Mouse (Mus musculus): Measurements from ENCODE around the gene Katnb1. TPM values are rescaled to one million over a fixed set of nuclear protein-coding genes. Genes with fewer than 3 reads are reported as not detected.
A peak's percentile ranks its signal among the peaks of the same experiment; 100 is the strongest.

Gene Katnb1
- polyA plus RNA-seq, 1 experiment from 2014 or later, result 9.6 TPM

DNA sequence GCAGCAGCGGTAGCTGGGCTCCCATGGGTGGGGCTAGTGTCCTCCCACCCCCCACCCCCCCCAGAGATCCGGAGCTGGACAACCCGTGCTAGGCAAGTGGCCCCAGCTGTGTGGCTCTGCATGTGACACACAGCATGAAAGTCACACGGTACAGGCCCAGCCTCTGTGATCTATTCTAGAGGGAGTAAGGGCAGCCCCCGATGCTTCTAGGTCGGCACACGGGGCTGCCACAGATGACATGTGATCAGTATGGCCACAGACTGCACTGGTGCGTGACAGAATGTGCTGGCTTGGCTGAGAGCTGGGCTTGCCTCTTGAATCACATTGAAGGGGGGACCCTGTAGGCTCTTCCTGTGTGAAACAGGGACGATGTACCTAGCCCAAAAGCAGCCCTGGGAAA is 46.7 kb downstream of the Katnb1 start:
- Histone ChIP-seq H3K27me3 (no peaks in the 10 kb centered on the region), H3K27ac (replicated peaks) (no peak overlapping the region), H3K9me3 (replicated peaks) (no peaks in the 10 kb centered on the region), H3K4me1 (replicated peaks) (peaks cover 7% of the 10 kb centered on the region; the same call in 1 of the 2 replicates), H3K4me3 (replicated peaks) (no peak overlapping the region), H3K9ac (no peak overlapping the region; the same call in 1 of the 2 replicates), H3K36me3 (replicated peaks) (no peaks in the 10 kb centered on the region), H3K4me2 (no peak overlapping the region)
- ATAC-seq (ENCODE audit: insufficient read depth), result no peak
- 63% methylated on average over 9 of the region's 9 CpGs for whole genome bisulfite sequencing (ENCODE audit: insufficient replicate concordance)

DNA sequence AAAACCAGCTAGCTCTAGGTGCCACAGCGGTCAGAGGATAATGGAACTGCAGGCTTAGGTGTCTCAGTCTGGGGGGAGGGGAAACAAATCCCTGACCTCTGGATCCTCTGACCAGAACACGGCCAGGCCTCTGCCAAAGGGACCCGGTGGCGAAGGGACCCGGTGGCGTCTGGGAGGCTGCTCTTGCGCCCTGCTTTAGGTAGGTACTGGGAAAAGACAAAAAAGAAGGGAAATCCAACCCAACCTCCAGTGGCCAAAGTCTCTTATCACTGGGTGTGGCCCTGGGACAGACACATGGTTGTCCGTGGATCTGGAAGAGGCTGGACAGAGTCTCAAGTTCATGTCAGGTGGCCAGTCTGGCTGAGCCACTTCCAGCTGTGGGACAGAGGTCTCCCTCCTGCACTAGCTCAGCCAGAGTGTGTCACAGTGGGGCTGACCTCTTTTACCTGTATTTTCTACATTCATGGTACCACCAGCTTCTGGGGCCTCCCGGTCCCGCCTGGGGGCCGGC is 47.8 kb downstream of the Katnb1 start:
- Histone ChIP-seq H3K4me3 (replicated peaks) (no peak overlapping the region), H3K27me3 (no peaks in the 10 kb centered on the region), H3K9ac (no peak overlapping the region), H3K4me2 (no peak overlapping the region), H3K9me3 (replicated peaks) (no peaks in the 10 kb centered on the region), H3K36me3 (replicated peaks) (no peaks in the 10 kb centered on the region), H3K4me1 (replicated peaks) (peaks cover 7% of the 10 kb centered on the region; the same call in 1 of the 2 replicates), H3K27ac (replicated peaks) (no peak overlapping the region)
- ATAC-seq (ENCODE audit: insufficient read depth), result no peak
- 70% methylated on average over 11 of the region's 11 CpGs for WGBS (ENCODE audit: insufficient replicate concordance)

DNA sequence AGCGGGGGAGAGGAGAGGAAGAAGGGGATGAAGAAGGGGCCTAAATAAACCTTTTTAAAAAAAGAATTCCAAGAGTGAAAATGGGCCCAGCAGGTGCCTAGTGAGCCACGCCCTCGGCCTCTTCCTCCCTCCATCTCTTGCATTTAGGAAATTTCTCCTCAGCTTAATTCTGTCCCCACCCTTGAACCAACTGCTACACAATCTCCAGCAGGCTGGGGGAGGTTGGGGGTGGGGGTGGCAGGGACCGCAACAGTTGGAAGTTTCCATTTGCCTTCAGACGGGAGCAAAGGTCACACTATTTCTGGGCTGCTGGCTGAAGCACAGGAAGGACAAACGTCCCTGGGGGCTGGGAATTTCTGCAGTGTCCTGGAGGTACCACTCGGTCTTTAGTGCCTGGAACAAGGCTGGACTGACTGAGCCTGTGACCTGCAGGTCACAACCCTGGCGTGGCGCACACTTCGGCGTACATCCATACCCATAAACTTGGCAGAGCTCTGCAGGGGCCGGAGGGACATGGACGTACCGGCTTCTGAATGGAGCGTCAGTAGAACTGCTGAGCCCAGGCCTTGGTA is 50.1 kb downstream of the Katnb1 start:
- Histone ChIP-seq H3K9me3 (replicated peaks) (no peaks in the 10 kb centered on the region), H3K36me3 (replicated peaks) (no peaks in the 10 kb centered on the region), H3K27me3 (no peaks in the 10 kb centered on the region), H3K4me1 (replicated peaks) (peaks cover 7% of the 10 kb centered on the region; the same call in 1 of the 2 replicates), H3K9ac (no peak overlapping the region), H3K4me3 (replicated peaks) (no peak overlapping the region), H3K4me2 (no peak overlapping the region; the same call in 1 of the 2 replicates), H3K27ac (replicated peaks) (peak overlapping the region; percentile 55; the same call in 1 of the 2 replicates)
- WGBS (ENCODE audit: insufficient replicate concordance), result 61% methylated on average over 15 of the region's 15 CpGs
- peak; percentile 63 for ATAC-seq (ENCODE audit: insufficient read depth)

DNA sequence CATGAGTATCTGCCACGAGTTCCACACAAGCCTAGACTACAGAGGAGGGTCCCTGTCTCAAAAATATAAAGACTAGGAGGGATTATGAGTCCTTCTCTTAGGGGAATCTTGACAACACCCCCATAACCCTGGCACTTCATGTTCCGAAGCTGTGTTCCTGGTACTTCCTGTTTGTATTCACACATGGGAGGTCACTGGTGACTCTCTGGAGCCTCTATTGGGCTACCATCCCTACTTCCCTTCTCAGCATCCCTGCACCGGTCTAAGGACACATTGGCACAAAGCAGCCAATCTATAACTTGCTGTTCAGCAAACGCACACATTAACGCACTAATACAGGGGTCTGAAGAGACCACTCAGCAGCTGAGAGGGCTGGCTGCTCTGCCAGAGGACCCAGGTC is 51.0 kb downstream of the Katnb1 start:
- peaks cover 9% of the 10 kb centered on the region for H3K27me3 ChIP-seq
- H3K4me3 ChIP-seq (replicated peaks), result no peak overlapping the region
- peaks cover 7% of the 10 kb centered on the region; the same call in 1 of the 2 replicates for H3K4me1 ChIP-seq (replicated peaks)
- H3K27ac ChIP-seq (replicated peaks), result 0 out of 2 replicates have a peak overlapping the region, but pooled peaks have one; percentile 55
- no peak overlapping the region for H3K9ac ChIP-seq
- no peaks in the 10 kb centered on the region for H3K36me3 ChIP-seq (replicated peaks)
- no peak overlapping the region for H3K4me2 ChIP-seq
- ATAC-seq (ENCODE audit: insufficient read depth), result no peak
- H3K9me3 ChIP-seq (replicated peaks), result no peaks in the 10 kb centered on the region
- WGBS (ENCODE audit: insufficient replicate concordance), result 54% methylated on average over 5 of the region's 5 CpGs

DNA sequence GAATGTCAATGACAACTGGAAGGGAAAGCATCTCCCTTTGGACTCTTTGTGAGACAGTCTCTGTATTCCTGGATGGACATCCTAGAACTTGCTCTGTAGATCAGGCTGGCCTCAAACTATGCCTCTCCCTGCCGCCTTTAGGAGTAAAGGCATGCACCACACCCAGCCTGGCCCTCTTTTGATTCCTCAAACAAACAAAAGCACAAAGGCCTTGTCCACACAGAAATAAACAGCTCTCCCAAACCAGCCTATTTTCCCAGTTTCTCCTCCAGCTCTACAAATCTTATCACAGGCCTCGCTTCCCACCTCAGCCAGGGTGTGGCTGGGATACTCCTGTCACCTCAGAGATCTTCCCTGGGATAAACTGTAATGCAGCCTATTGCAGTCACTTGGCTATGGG is 53.2 kb downstream of the Katnb1 start:
- Histone ChIP-seq H3K27me3 (peaks cover 31% of the 10 kb centered on the region), H3K27ac (replicated peaks) (no peak overlapping the region), H3K4me2 (no peak overlapping the region), H3K4me3 (replicated peaks) (no peak overlapping the region), H3K9me3 (replicated peaks) (no peaks in the 10 kb centered on the region), H3K4me1 (replicated peaks) (peaks cover 7% of the 10 kb centered on the region), H3K36me3 (replicated peaks) (no peaks in the 10 kb centered on the region), H3K9ac (no peak overlapping the region)
- no peak for ATAC-seq (ENCODE audit: insufficient read depth)
- WGBS (ENCODE audit: insufficient replicate concordance), result 60% methylated on average over 2 of the region's 2 CpGs

DNA sequence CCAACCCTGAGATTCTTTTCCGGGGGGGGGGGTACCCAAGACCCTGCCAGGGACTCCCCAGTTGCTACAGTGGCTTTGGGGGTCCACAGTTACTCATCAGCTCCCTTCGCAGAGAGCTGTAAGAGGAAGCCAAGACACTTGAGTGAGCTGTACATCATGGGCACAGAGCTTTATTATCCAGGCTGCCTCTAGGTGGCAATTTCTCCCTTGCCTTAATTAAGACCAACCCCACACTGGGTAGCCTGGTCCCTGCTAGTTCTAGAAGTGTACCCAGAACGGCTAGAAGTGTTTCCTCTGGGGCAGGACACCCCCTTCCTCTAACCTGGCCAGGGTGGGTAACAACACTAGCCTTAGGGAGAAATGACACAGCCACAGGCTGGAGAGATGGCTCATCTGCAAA is 54.3 kb downstream of the Katnb1 start:
- Histone ChIP-seq H3K27ac (replicated peaks) (no peak overlapping the region), H3K4me1 (replicated peaks) (peaks cover 14% of the 10 kb centered on the region), H3K27me3 (peaks cover 42% of the 10 kb centered on the region), H3K9me3 (replicated peaks) (no peaks in the 10 kb centered on the region), H3K9ac (no peak overlapping the region), H3K4me3 (replicated peaks) (no peak overlapping the region), H3K36me3 (replicated peaks) (no peaks in the 10 kb centered on the region), H3K4me2 (no peak overlapping the region)
- no peak for ATAC-seq (ENCODE audit: insufficient read depth)
- 35% methylated on average over 3 of the region's 3 CpGs for WGBS (ENCODE audit: insufficient replicate concordance)

DNA sequence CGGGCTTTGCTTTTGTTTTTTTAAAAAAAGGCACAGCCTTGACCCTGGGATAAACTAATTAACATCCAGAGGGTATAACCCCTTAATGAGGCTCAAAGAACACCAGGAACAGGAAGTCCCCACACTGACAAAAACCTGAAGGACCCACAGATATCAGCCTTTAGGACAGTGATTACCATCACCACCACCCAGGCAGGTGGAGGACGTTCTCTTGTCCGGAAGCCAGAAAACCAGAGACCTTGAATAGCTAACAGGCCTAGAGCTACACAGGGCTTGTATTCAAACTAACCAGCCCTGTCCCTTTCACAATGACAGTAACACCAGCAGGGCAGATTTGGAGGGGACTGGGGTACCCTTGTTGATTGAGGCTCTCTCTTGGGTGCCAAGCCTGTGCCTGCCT is 55.2 kb downstream of the Katnb1 start:
- H3K27me3 ChIP-seq, result peaks cover 51% of the 10 kb centered on the region
- no peaks in the 10 kb centered on the region for H3K36me3 ChIP-seq (replicated peaks)
- H3K9me3 ChIP-seq (replicated peaks), result no peaks in the 10 kb centered on the region
- H3K4me1 ChIP-seq (replicated peaks), result peaks cover 19% of the 10 kb centered on the region
- ATAC-seq (ENCODE audit: insufficient read depth), result no peak
- H3K4me2 ChIP-seq, result peak overlapping the region; percentile 52; the same call in 1 of the 2 replicates
- no peak overlapping the region for H3K4me3 ChIP-seq (replicated peaks)
- H3K9ac ChIP-seq, result no peak overlapping the region
- H3K27ac ChIP-seq (replicated peaks), result no peak overlapping the region
- 48% methylated on average over 3 of the region's 3 CpGs for WGBS (ENCODE audit: insufficient replicate concordance)

DNA sequence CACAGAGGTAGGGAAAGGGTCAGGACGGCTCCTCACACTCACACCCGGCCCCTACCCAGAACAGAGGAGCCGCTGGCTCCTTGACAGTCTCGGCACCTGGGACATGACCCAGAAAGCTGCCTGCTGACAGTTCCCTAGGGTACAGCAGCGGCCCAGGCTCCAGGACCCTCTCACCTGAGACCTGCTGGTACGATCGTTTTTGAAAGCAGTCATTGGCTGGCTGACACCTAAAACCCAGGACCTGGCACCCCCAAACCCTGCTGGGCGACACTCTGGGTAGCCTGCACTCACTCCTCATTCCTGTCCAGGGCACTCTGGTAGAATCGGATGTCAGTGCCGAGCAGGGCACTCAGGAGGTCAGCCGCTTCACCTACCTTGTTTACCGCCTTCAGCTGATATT is 56.2 kb downstream of the Katnb1 start:
- WGBS (ENCODE audit: insufficient replicate concordance), result 34% methylated on average over 12 of the region's 12 CpGs
- Histone ChIP-seq H3K9ac (no peak overlapping the region; the same call in 1 of the 2 replicates), H3K4me2 (peak overlapping the region; percentile 52), H3K4me1 (replicated peaks) (peaks cover 15% of the 10 kb centered on the region), H3K27ac (replicated peaks) (no peak overlapping the region; the same call in 1 of the 2 replicates), H3K4me3 (replicated peaks) (peak overlapping the region; percentile 41), H3K27me3 (peaks cover 61% of the 10 kb centered on the region), H3K36me3 (replicated peaks) (no peaks in the 10 kb centered on the region), H3K9me3 (replicated peaks) (no peaks in the 10 kb centered on the region)
- ATAC-seq (ENCODE audit: insufficient read depth), result no peak; the same call in 1 of the 2 replicates

DNA sequence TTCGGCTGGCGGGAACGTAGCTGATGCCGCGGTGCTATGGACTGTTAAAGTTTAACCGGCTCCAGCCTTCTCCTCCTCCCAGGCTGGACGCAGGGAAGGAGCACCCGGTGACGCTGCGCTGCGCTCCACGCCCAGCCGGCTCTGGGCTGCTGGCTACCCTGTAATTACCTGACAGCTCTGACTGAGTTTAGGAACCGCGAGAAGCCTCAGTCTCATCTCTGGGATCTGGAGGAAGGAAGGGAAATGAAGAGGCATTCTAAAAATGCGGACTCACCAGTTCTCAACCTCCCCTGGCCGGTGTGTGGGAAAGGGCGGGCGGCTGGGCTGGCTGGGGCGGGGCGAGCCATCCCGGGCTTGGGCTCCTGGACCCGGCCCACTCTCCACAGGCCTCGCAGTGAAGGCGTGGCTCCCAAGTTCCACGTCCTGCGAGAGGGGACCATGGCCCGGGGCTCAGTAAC is 56.7 kb downstream of the Katnb1 start:
- Histone ChIP-seq H3K36me3 (replicated peaks) (no peaks in the 10 kb centered on the region), H3K9me3 (replicated peaks) (no peaks in the 10 kb centered on the region), H3K27me3 (peaks cover 66% of the 10 kb centered on the region), H3K4me2 (peak overlapping the region; percentile 52), H3K27ac (replicated peaks) (0 out of 2 replicates have a peak overlapping the region, but pooled peaks have one; percentile 29), H3K4me1 (replicated peaks) (peaks cover 18% of the 10 kb centered on the region), H3K4me3 (replicated peaks) (peak overlapping the region; percentile 41), H3K9ac (no peak overlapping the region)
- WGBS (ENCODE audit: insufficient replicate concordance), result 6% methylated on average over 28 of the region's 28 CpGs
- peak; percentile 64 for ATAC-seq (ENCODE audit: insufficient read depth)

DNA sequence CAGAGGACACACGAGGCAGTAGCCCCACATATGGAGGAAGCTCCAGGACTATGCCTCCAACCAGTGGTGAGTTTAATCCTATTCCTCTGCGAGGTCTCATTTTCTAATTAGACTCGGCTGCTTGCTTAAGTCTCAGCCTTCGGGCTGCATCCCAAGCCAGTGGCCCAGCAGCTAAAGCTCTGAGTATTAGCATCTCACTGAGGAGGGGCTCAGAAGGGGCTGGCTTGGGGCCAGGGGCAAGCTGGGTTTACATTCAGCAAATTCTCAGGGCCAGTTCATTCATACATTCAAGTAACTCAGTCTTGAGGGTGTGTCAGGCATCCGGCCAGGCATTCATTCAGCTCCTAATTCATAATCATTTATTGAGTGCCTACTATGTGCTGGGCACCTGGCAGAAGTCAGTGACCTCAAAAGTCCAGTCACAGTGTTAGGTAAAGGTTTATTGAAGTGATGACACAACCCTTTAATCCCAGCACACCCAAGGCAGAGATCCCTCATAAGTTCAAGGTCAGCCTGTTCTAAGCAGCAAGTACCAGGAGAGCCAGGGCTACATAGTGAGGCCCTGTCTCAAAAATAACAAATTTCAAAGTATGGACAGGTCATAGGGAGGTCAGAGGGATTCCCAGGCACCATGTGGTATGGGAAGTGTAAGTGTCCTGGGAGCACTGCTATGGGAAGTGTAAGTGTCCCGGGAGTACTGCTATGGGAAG is 57.5 kb downstream of the Katnb1 start:
- Histone ChIP-seq H3K4me3 (replicated peaks) (peak overlapping the region; percentile 41), H3K4me2 (peak overlapping the region; percentile 52), H3K4me1 (replicated peaks) (peaks cover 22% of the 10 kb centered on the region), H3K36me3 (replicated peaks) (no peaks in the 10 kb centered on the region), H3K9ac (no peak overlapping the region), H3K27me3 (peaks cover 74% of the 10 kb centered on the region), H3K9me3 (replicated peaks) (no peaks in the 10 kb centered on the region), H3K27ac (replicated peaks) (no peak overlapping the region)
- no peak for ATAC-seq (ENCODE audit: insufficient read depth)
- 29% methylated on average over 6 of the region's 6 CpGs for WGBS (ENCODE audit: insufficient replicate concordance)

DNA sequence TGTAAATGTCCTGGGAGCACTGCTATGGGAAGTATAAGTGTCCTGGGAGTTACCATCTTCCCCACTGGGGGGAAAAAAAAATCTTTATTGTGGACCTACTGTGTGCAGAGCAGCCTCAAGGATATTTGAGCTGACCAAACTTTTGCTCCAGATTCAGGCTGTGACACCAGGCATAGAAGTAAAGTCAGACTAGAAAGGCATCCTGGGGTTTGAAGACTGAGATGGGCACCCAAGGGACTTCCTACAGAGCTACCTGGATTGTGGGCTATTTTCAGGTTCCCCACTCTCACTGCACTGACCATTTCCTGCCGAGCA is 58.0 kb downstream of the Katnb1 start:
- peaks cover 24% of the 10 kb centered on the region for H3K4me1 ChIP-seq (replicated peaks)
- H3K27ac ChIP-seq (replicated peaks), result no peak overlapping the region
- WGBS (ENCODE audit: insufficient replicate concordance), result 20% methylated on average over 1 of the region's 1 CpGs
- no peaks in the 10 kb centered on the region for H3K9me3 ChIP-seq (replicated peaks)
- no peak for ATAC-seq (ENCODE audit: insufficient read depth)
- H3K4me3 ChIP-seq (replicated peaks), result no peak overlapping the region
- H3K27me3 ChIP-seq, result peaks cover 78% of the 10 kb centered on the region
- no peaks in the 10 kb centered on the region for H3K36me3 ChIP-seq (replicated peaks)
- no peak overlapping the region for H3K9ac ChIP-seq
- peak overlapping the region; percentile 52 for H3K4me2 ChIP-seq
